Mouse (Mus musculus): ENCODE measurements around the gene Cadm2.

The Cadm2 gene

GRCm38 (mm10) chr16:66761546-66762473, 858.9 kb downstream of the Cadm2 start:
- DNase-seq (ENCODE audit: low read depth, low spot score), result no peak

GRCm38 (mm10) chr16:66748533-66748932, 872.2 kb downstream of the Cadm2 start:
- no peak for DNase-seq (ENCODE audit: low read depth, low spot score)

- no peak for DNase-seq (ENCODE audit: low read depth, low spot score)
Measured at GRCm38 (mm10) chr16:66731212-66731611, 889.5 kb downstream of the Cadm2 start.

GRCm38 (mm10) chr16:66706476-66706875, 914.2 kb downstream of the Cadm2 start:
- no peak for DNase-seq (ENCODE audit: low read depth, low spot score)

GRCm38 (mm10) chr16:66694783-66695182, 925.9 kb downstream of the Cadm2 start:
- DNase-seq (ENCODE audit: low read depth, low spot score), result no peak

GRCm38 (mm10) chr16:66677241-66677640, 943.5 kb downstream of the Cadm2 start:
- DNase-seq (ENCODE audit: low read depth, low spot score), result no peak

- DNase-seq (ENCODE audit: low read depth, low spot score), result no peak
Measured at GRCm38 (mm10) chr16:66651013-66651362, 969.7 kb downstream of the Cadm2 start.

GRCm38 (mm10) chr16:66650348-66651012, 970.2 kb downstream of the Cadm2 start:
- no peak for DNase-seq (ENCODE audit: low read depth, low spot score)

- DNase-seq (ENCODE audit: low read depth, low spot score), result no peak
Measured at GRCm38 (mm10) chr16:66647798-66648197, 972.9 kb downstream of the Cadm2 start.

GRCm38 (mm10) chr16:66643606-66644005, 977.1 kb downstream of the Cadm2 start:
- DNase-seq (ENCODE audit: low read depth, low spot score), result no peak

GRCm38 (mm10) chr16:66627527-66627926, 993.2 kb downstream of the Cadm2 start:
- no peak for DNase-seq (ENCODE audit: low read depth, low spot score)

GRCm38 (mm10) chr16:66622423-66622822, 998.3 kb downstream of the Cadm2 start:
- DNase-seq (ENCODE audit: low read depth, low spot score), result no peak

- DNase-seq (ENCODE audit: low read depth, low spot score), result no peak
Measured at GRCm38 (mm10) chr16:66612624-66613023, 1008.1 kb downstream of the Cadm2 start.
